Mouse (Mus musculus): ENCODE results near the gene Tmem232. TPM values are rescaled to one million over a fixed set of nuclear protein-coding genes. Genes with fewer than 3 reads are reported as not detected.
"Not testable (repeated sequence)": the region's sequence is repeated elsewhere in the genome, so short reads cannot be mapped to it uniquely, and the experiment has no call there.

The Tmem232 gene
- total RNA-seq, 2 experiments from 2014 or later, result 0.11 TPM

GRCm38 (mm10) chr17:65250261-65250660 is 290.3 kb downstream of the Tmem232 start:
- DNase-seq (ENCODE audit: low spot score in 2 of 2), result no peak

GRCm38 (mm10) chr17:65243716-65244115 is 296.9 kb downstream of the Tmem232 start:
- DNase-seq (ENCODE audit: low spot score in 2 of 2), result no peak

- no peak for DNase-seq (ENCODE audit: low spot score in 2 of 2)
These were observed 315.1 kb downstream of the Tmem232 start for GRCm38 (mm10) chr17:65225347-65225916.

- DNase-seq (ENCODE audit: low spot score in 2 of 2), result not testable (repeated sequence)
These were observed 318.9 kb downstream of the Tmem232 start for GRCm38 (mm10) chr17:65221687-65222086.

Small RNAs within 50 kb of the gene (microRNA-seq; reads per million reads assigned to microRNA genes)
- not detected for gene Gm25731

Other genes with a start within 250 kb of the Tmem232 start
- gene Vapa, start 72.8 kb upstream of the Tmem232 start, total RNA-seq (2021), result 100 to 1,000 TPM; 141 to 143 TPM
- 10 to 100 TPM; 23.7 to 24.4 TPM for gene Txndc2, start 101.4 kb upstream of the Tmem232 start, total RNA-seq (2021)
- 10 to 100 TPM; 43.3 to 46.2 TPM for gene Rab31, start 232.0 kb upstream of the Tmem232 start, total RNA-seq (2021)
- gene Ppp4r1, start 241.8 kb upstream of the Tmem232 start, total RNA-seq (2021), result 10 to 100 TPM; 77.6 to 84.9 TPM